Mouse (Mus musculus): ENCODE data around the gene Pmfbp1. TPM values are rescaled to one million over a fixed set of nuclear protein-coding genes. Genes with fewer than 3 reads are reported as not detected.

Gene Pmfbp1
- polyA plus RNA-seq, 1 experiment from 2014 or later: not detected

- ATAC-seq (replicated peaks; ENCODE audit: low FRiP score) (no peak), DNase-seq (ENCODE audit: low spot score) (no peak)
- Histone ChIP-seq H3K27ac (ENCODE audit: low read depth, low read length) (no peak overlapping the region), H3K9ac (ENCODE audit: low read depth, low read length) (no peak overlapping the region), H3K27me3 (replicated peaks; ENCODE audit: control insufficient read depth, insufficient read depth, low read length) (no peaks in the 10 kb centered on the region), H3K36me3 (ENCODE audit: control insufficient read depth, insufficient read depth, low read length) (no peaks in the 10 kb centered on the region), H3K4me2 (no peak overlapping the region), H3K4me1 (replicated peaks; ENCODE audit: control insufficient read depth, insufficient read depth, low read length) (no peaks in the 10 kb centered on the region), H3K4me3 (ENCODE audit: low read depth, low read length) (no peak overlapping the region), H3K9me3 (ENCODE audit: control insufficient read depth, low read length) (no peaks in the 10 kb centered on the region)
- WGBS: 80% methylated on average over 11 of the region's 11 CpGs
These were observed 9.1 kb upstream of the Pmfbp1 start for GRCm38 (mm10) chr8:109484741-109485140.

- DNase-seq (ENCODE audit: low spot score) (no peak), ATAC-seq (replicated peaks; ENCODE audit: low FRiP score) (no peak)
- Histone ChIP-seq H3K4me1 (replicated peaks; ENCODE audit: control insufficient read depth, insufficient read depth, low read length) (no peaks in the 10 kb centered on the region), H3K9ac (ENCODE audit: low read depth, low read length) (no peak overlapping the region), H3K4me3 (ENCODE audit: low read depth, low read length) (no peak overlapping the region), H3K27me3 (replicated peaks; ENCODE audit: control insufficient read depth, insufficient read depth, low read length) (no peaks in the 10 kb centered on the region), H3K27ac (ENCODE audit: low read depth, low read length) (no peak overlapping the region), H3K9me3 (ENCODE audit: control insufficient read depth, low read length) (no peaks in the 10 kb centered on the region), H3K36me3 (ENCODE audit: control insufficient read depth, insufficient read depth, low read length) (no peaks in the 10 kb centered on the region), H3K4me2 (no peak overlapping the region)
- WGBS: 37% methylated on average over 6 of the region's 6 CpGs
These were observed 8.3 kb upstream of the Pmfbp1 start for GRCm38 (mm10) chr8:109485530-109485929.

GRCm38 (mm10) chr8:109492785-109493184 is 1.0 kb upstream of the Pmfbp1 start:
- H3K27ac ChIP-seq (ENCODE audit: low read depth, low read length): no peak overlapping the region
- no peak for DNase-seq (ENCODE audit: low spot score)
- 85% methylated on average over 6 of the region's 6 CpGs for WGBS
- no peak overlapping the region for H3K9ac ChIP-seq (ENCODE audit: low read depth, low read length)
- no peaks in the 10 kb centered on the region for H3K9me3 ChIP-seq (ENCODE audit: control insufficient read depth, low read length)
- H3K36me3 ChIP-seq (ENCODE audit: control insufficient read depth, insufficient read depth, low read length): no peaks in the 10 kb centered on the region
- H3K4me1 ChIP-seq (replicated peaks; ENCODE audit: control insufficient read depth, insufficient read depth, low read length): no peaks in the 10 kb centered on the region
- H3K4me2 ChIP-seq: no peak overlapping the region
- no peaks in the 10 kb centered on the region for H3K27me3 ChIP-seq (replicated peaks; ENCODE audit: control insufficient read depth, insufficient read depth, low read length)
- ATAC-seq (replicated peaks; ENCODE audit: low FRiP score): no peak
- H3K4me3 ChIP-seq (ENCODE audit: low read depth, low read length): no peak overlapping the region

- ATAC-seq (replicated peaks; ENCODE audit: low FRiP score): no peak
These were observed 774 bp downstream of the Pmfbp1 start for GRCm38 (mm10) chr8:109494601-109495000.

GRCm38 (mm10) chr8:109497431-109497830 is 3.6 kb downstream of the Pmfbp1 start:
- no peaks in the 10 kb centered on the region for H3K27me3 ChIP-seq (replicated peaks; ENCODE audit: control insufficient read depth, insufficient read depth, low read length)
- no peak for ATAC-seq (replicated peaks; ENCODE audit: low FRiP score)
- no peak for DNase-seq (ENCODE audit: low spot score)
- H3K36me3 ChIP-seq (ENCODE audit: control insufficient read depth, insufficient read depth, low read length): no peaks in the 10 kb centered on the region
- H3K4me1 ChIP-seq (replicated peaks; ENCODE audit: control insufficient read depth, insufficient read depth, low read length): no peaks in the 10 kb centered on the region
- H3K4me2 ChIP-seq: no peak overlapping the region
- H3K27ac ChIP-seq (ENCODE audit: low read depth, low read length): no peak overlapping the region
- H3K4me3 ChIP-seq (ENCODE audit: low read depth, low read length): no peak overlapping the region
- H3K9me3 ChIP-seq (ENCODE audit: control insufficient read depth, low read length): no peaks in the 10 kb centered on the region
- no peak overlapping the region for H3K9ac ChIP-seq (ENCODE audit: low read depth, low read length)
- WGBS: 74% methylated on average over 5 of the region's 5 CpGs

More at GRCm38 (mm10) chr8:109494601-109495000, 774 bp downstream of the Pmfbp1 start:
- no peak overlapping the region for H3K27ac ChIP-seq (ENCODE audit: low read depth, low read length)
- H3K9me3 ChIP-seq (ENCODE audit: control insufficient read depth, low read length): no peaks in the 10 kb centered on the region
- no peaks in the 10 kb centered on the region for H3K27me3 ChIP-seq (replicated peaks; ENCODE audit: control insufficient read depth, insufficient read depth, low read length)
- no peak for DNase-seq (ENCODE audit: low spot score)
- no peaks in the 10 kb centered on the region for H3K4me1 ChIP-seq (replicated peaks; ENCODE audit: control insufficient read depth, insufficient read depth, low read length)
- WGBS: 58% methylated on average over 2 of the region's 2 CpGs
- no peaks in the 10 kb centered on the region for H3K36me3 ChIP-seq (ENCODE audit: control insufficient read depth, insufficient read depth, low read length)
- no peak overlapping the region for H3K4me2 ChIP-seq
- H3K4me3 ChIP-seq (ENCODE audit: low read depth, low read length): no peak overlapping the region
- no peak overlapping the region for H3K9ac ChIP-seq (ENCODE audit: low read depth, low read length)

GRCm38 (mm10) chr8:109499009-109499717 is 5.3 kb downstream of the Pmfbp1 start:
- Histone ChIP-seq H3K4me2 (no peak overlapping the region), H3K27me3 (replicated peaks; ENCODE audit: control insufficient read depth, insufficient read depth, low read length) (no peaks in the 10 kb centered on the region), H3K4me3 (ENCODE audit: low read depth, low read length) (no peak overlapping the region), H3K36me3 (ENCODE audit: control insufficient read depth, insufficient read depth, low read length) (no peaks in the 10 kb centered on the region), H3K27ac (ENCODE audit: low read depth, low read length) (no peak overlapping the region), H3K9ac (ENCODE audit: low read depth, low read length) (no peak overlapping the region), H3K4me1 (replicated peaks; ENCODE audit: control insufficient read depth, insufficient read depth, low read length) (no peaks in the 10 kb centered on the region), H3K9me3 (ENCODE audit: control insufficient read depth, low read length) (no peaks in the 10 kb centered on the region)
- DNase-seq (ENCODE audit: low spot score) (no peak), ATAC-seq (replicated peaks; ENCODE audit: low FRiP score) (no peak)
- 83% methylated on average over 16 of the region's 16 CpGs for WGBS

- no peaks in the 10 kb centered on the region for H3K27me3 ChIP-seq (replicated peaks; ENCODE audit: control insufficient read depth, insufficient read depth, low read length)
- 58% methylated on average over 1 of the region's 1 CpGs for WGBS
- no peaks in the 10 kb centered on the region for H3K4me1 ChIP-seq (replicated peaks; ENCODE audit: control insufficient read depth, insufficient read depth, low read length)
- DNase-seq (ENCODE audit: low spot score) (no peak), ATAC-seq (replicated peaks; ENCODE audit: low FRiP score) (no peak)
- no peaks in the 10 kb centered on the region for H3K9me3 ChIP-seq (ENCODE audit: control insufficient read depth, low read length)
- H3K4me3 ChIP-seq (ENCODE audit: low read depth, low read length): no peak overlapping the region
- no peak overlapping the region for H3K9ac ChIP-seq (ENCODE audit: low read depth, low read length)
- H3K4me2 ChIP-seq: no peak overlapping the region
- H3K27ac ChIP-seq (ENCODE audit: low read depth, low read length): no peak overlapping the region
- no peaks in the 10 kb centered on the region for H3K36me3 ChIP-seq (ENCODE audit: control insufficient read depth, insufficient read depth, low read length)
These were observed 9.7 kb downstream of the Pmfbp1 start for GRCm38 (mm10) chr8:109503566-109503965.

- Histone ChIP-seq H3K27me3 (replicated peaks; ENCODE audit: control insufficient read depth, insufficient read depth, low read length) (no peaks in the 10 kb centered on the region), H3K4me3 (ENCODE audit: low read depth, low read length) (no peak overlapping the region), H3K36me3 (ENCODE audit: control insufficient read depth, insufficient read depth, low read length) (no peaks in the 10 kb centered on the region), H3K9ac (ENCODE audit: low read depth, low read length) (no peak overlapping the region), H3K9me3 (ENCODE audit: control insufficient read depth, low read length) (no peaks in the 10 kb centered on the region), H3K4me1 (replicated peaks; ENCODE audit: control insufficient read depth, insufficient read depth, low read length) (no peaks in the 10 kb centered on the region), H3K4me2 (no peak overlapping the region), H3K27ac (ENCODE audit: low read depth, low read length) (no peak overlapping the region)
- no peak for DNase-seq (ENCODE audit: low spot score)
- WGBS: 84% methylated on average over 5 of the region's 5 CpGs
- ATAC-seq (replicated peaks; ENCODE audit: low FRiP score): no peak
These were observed 11.7 kb downstream of the Pmfbp1 start for GRCm38 (mm10) chr8:109505560-109505959.

- DNase-seq (ENCODE audit: low spot score) (no peak), ATAC-seq (replicated peaks; ENCODE audit: low FRiP score) (no peak)
- 71% methylated on average over 2 of the region's 2 CpGs for WGBS
- no peak overlapping the region for H3K4me3 ChIP-seq (ENCODE audit: low read depth, low read length)
- no peak overlapping the region for H3K4me2 ChIP-seq
- no peaks in the 10 kb centered on the region for H3K9me3 ChIP-seq (ENCODE audit: control insufficient read depth, low read length)
- H3K9ac ChIP-seq (ENCODE audit: low read depth, low read length): no peak overlapping the region
- no peak overlapping the region for H3K27ac ChIP-seq (ENCODE audit: low read depth, low read length)
- no peaks in the 10 kb centered on the region; the same call in 1 of the 2 replicates for H3K27me3 ChIP-seq (replicated peaks; ENCODE audit: control insufficient read depth, insufficient read depth, low read length)
- no peaks in the 10 kb centered on the region for H3K36me3 ChIP-seq (ENCODE audit: control insufficient read depth, insufficient read depth, low read length)
- no peaks in the 10 kb centered on the region for H3K4me1 ChIP-seq (replicated peaks; ENCODE audit: control insufficient read depth, insufficient read depth, low read length)
These were observed 30.2 kb downstream of the Pmfbp1 start for GRCm38 (mm10) chr8:109524008-109524407.
